Mouse (Mus musculus) spleen, postnatal 36 days (tissue): Measurements from ENCODE around the gene Lrrc17.
"Not testable (repeated sequence)": the region's sequence is repeated elsewhere in the genome, so short reads cannot be mapped to it uniquely, and the experiment has no call there.

Experiments
- DNase-seq, 2 experiments: peaks; one replicate each; pipeline ENCODE4 v3.0.0; 2022; ENCODE audit warnings: low spot score in 2 of 2, mixed read lengths in 1 of 2

The Lrrc17 gene

GRCm38 (mm10) chr5:21542226-21542625, 1.1 kb upstream of the Lrrc17 start:
- no peak for DNase-seq

- no peak for DNase-seq
These were observed 1.5 kb downstream of the Lrrc17 start for GRCm38 (mm10) chr5:21544821-21545220.

GRCm38 (mm10) chr5:21545227-21545626, 1.9 kb downstream of the Lrrc17 start:
- DNase-seq: no peak

GRCm38 (mm10) chr5:21545786-21546185, 2.4 kb downstream of the Lrrc17 start:
- no peak for DNase-seq

- DNase-seq: peak; percentile 17 to 30
These were observed 3.6 kb downstream of the Lrrc17 start for GRCm38 (mm10) chr5:21547005-21547404.

GRCm38 (mm10) chr5:21553685-21554084, 10.3 kb downstream of the Lrrc17 start:
- no peak for DNase-seq

GRCm38 (mm10) chr5:21554732-21555131, 11.4 kb downstream of the Lrrc17 start:
- no peak for DNase-seq

GRCm38 (mm10) chr5:21556502-21556901, 13.1 kb downstream of the Lrrc17 start:
- no peak for DNase-seq

GRCm38 (mm10) chr5:21563936-21564335, 20.6 kb downstream of the Lrrc17 start:
- DNase-seq: peak in 1 of 2 experiments; percentile 18

- DNase-seq: no peak
These were observed 22.2 kb downstream of the Lrrc17 start for GRCm38 (mm10) chr5:21565392-21566065.

GRCm38 (mm10) chr5:21567784-21568183, 24.4 kb downstream of the Lrrc17 start:
- peak; percentile 47 to 60 for DNase-seq

GRCm38 (mm10) chr5:21572764-21573416, 29.5 kb downstream of the Lrrc17 start:
- no peak for DNase-seq

- no peak for DNase-seq
These were observed 31.2 kb downstream of the Lrrc17 start for GRCm38 (mm10) chr5:21574386-21575209.

GRCm38 (mm10) chr5:21575210-21575550, 31.8 kb downstream of the Lrrc17 start:
- no peak for DNase-seq

- DNase-seq: no peak
These were observed 34.8 kb downstream of the Lrrc17 start for GRCm38 (mm10) chr5:21578136-21578535.

GRCm38 (mm10) chr5:21586763-21587162, 43.4 kb downstream of the Lrrc17 start:
- DNase-seq: peak; percentile 28 to 56

- no peak for DNase-seq
These were observed 44.3 kb downstream of the Lrrc17 start for GRCm38 (mm10) chr5:21587683-21588082.

- DNase-seq: no peak
These were observed 44.9 kb downstream of the Lrrc17 start for GRCm38 (mm10) chr5:21588220-21588619.

GRCm38 (mm10) chr5:21592106-21592505, 48.7 kb downstream of the Lrrc17 start:
- DNase-seq: no peak

GRCm38 (mm10) chr5:21593201-21593709, 49.9 kb downstream of the Lrrc17 start:
- DNase-seq: no peak

GRCm38 (mm10) chr5:21599536-21599935, 56.2 kb downstream of the Lrrc17 start:
- DNase-seq: not testable (repeated sequence)

- DNase-seq: no peak
These were observed 56.6 kb downstream of the Lrrc17 start for GRCm38 (mm10) chr5:21599961-21600360.
